Mouse (Mus musculus) megakaryocyte-erythroid progenitor cell, adult 5 weeks (primary cell): ENCODE data around the gene Ammecr1. TPM values are rescaled to one million over a fixed set of nuclear protein-coding genes. Genes with fewer than 3 reads are reported as not detected.

ENCODE experiments used
- polyA plus RNA-seq: library from polyadenylated mRNA; stranded (reverse); fragments of >175 nt; gene quantifications from 2 replicates; pipeline ENCODE4 v1.2.3, GENCODE M21; 2012

The Ammecr1 gene
- 4.4 and 4.5 TPM in 2 replicates for polyA plus RNA-seq

DNA sequence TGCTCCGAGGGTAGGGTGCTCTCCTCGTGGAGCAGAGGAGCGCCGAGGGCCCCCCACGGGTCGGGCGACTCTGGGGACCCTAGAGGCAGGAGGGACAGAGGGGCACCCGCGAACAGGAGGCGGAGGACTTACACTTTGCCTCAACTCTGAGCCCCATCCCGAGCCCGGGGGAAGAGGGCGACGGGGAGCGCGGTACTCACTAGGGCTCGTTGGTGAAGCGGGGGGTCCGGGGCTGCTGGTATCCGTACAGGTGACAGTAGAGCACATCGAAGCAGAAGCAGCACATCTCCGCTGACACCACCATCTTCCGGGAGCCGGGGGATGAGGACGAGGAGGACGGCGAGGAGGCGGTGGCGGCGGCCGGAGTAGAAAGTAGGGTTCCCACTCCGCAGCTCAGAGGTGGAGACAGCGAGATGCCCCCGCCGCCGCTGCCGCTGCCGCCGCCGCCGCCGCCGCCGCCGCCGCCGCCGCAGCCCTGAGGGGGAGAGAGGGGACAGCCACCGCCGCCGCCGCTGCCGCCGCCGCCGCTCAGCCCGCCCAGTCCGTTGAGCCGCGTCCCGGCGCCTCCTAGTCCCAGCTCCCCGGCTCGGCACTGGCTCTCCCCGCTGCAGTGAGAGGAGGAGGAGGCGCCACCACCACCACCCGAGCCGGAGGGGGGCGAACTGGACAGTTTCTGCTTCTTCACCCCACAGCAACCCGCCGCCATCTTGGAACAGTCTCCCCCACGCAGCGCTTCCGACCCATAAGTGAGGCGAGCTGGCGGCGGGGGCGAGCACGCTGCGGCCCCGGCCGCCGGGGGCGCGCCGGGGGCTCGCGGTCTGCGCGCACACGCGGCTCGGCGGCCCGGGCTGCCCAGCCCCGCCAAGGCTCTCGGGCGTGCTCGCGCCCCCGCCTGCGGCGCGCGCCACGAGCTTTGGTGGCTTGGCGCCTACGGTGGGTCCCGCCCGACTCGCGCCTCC lies at the start of gene Ammecr1:
TSS of gene Ammecr1 (minus strand) at position 721 of the 959 bp plus-strand sequence.

Other genes starting within 250 kb of the Ammecr1 start
- gene Rtl9, start 132.9 kb upstream of the Ammecr1 start, polyA plus RNA-seq, result not detected in 2 replicates